Mouse (Mus musculus) kidney, adult 18-20 months (tissue): ENCODE data around the gene Tbc1d32.
A peak's percentile ranks its signal among the peaks of the same experiment; 100 is the strongest.

ENCODE experiments used
- DNase-seq: peaks from one replicate; pipeline ENCODE4 v3.0.0; 2021

Gene Tbc1d32

DNA sequence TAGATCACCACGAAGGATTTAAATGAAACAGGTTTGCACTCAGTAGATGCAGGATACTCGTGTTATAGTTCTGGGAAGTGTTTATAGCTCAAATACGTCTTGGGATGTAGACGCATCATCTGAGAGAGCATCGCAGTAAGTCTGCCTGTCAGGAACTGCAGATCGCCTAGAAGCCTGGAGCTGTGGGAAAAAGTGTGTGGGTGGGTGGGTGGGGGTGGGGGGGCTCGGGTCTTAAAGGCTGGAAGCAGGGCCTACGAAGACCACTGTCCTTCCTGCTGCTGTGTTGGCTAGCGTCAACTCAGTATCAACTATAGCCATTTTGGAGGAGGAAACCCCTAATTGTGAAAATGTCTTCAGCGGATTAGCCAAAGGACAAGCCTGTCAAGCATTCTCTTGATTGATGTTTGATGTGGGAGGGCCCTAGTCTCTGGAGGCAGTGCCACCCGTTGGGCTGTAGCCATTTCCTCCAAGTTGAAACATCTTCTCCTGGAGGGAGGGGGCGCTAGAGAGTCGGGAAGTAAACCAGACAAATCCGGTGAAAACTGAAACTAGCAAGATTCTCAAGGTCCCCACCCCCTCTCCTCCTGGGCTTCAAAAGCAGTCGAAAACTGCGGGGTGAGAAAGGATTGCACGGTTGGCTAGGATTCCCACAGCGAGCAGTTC is 122.0 kb downstream of the Tbc1d32 start, which contains the start of gene Msl3l2:
Msl3l2 (plus strand) TSS at position 585 of the 663 bp plus-strand sequence.
- peak; percentile 76 for DNase-seq

DNA sequence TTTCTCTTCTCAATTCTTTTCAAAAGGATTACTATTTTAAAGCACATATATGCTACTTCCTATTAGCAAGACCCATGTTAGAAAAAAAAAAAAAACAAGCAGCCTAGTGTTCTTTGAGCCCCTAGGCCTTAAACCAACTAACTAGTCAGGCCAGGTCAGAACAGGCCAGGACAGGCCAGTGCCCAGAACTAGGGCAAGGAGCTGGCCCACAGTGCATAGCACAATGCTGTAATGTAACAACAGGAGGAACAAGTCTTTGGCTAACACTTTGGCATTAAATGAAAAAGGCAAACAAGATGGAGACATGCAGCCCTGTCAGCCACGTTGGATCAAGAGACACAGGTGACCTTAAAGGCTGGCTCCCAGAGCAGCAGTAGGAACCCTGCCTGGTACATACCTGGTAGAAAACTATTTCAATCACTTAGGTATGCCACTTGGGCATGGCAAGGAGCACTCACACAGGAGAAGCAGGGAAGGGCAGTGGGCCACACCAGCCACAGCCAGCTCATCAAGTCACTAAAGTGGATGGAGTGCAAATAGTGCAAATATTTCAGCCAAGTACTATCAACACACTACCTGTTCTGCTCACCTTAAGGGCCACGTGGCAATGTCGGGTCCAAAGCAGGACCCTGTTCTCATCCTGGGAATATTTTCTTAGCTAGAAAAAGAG is 128.7 kb downstream of the Tbc1d32 start:
- no peak for DNase-seq

DNA sequence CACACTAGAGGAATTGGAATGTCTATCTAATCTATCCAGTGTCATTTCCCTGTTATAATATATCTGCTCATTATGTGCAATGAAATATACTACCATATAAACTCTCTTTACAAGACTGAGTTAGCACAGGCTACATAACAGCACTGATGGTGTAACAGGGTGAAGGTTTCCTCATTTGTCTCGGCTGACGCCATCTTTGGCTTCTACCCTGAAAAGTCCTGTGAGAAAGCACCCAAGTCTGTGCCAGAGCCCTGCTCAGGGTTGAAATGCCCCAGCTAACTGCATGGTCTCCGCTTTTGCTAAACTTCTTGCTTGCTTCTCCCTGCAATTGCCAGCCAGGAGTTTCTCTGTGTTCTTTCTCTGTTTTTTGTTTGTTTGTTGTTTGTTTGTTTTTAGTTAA is 129.4 kb downstream of the Tbc1d32 start:
- DNase-seq: no peak

DNA sequence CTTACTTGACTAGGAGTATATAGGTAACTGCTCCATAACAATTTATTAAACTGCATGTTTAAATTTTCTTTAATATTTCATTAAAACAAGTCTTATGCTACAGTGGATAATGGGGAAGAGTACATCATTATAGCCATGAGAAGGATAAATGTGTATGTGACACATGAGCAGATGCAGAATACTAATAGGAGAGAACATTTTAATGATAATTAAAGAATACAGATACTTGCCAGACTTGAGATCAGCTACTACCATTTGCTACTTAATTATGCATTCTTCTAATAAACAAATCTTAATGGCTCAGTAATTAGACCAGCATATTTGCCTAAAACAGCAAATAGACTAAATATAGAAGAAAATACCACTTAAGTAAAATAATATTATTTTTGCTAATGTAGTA is 131.7 kb downstream of the Tbc1d32 start:
- DNase-seq: no peak

DNA sequence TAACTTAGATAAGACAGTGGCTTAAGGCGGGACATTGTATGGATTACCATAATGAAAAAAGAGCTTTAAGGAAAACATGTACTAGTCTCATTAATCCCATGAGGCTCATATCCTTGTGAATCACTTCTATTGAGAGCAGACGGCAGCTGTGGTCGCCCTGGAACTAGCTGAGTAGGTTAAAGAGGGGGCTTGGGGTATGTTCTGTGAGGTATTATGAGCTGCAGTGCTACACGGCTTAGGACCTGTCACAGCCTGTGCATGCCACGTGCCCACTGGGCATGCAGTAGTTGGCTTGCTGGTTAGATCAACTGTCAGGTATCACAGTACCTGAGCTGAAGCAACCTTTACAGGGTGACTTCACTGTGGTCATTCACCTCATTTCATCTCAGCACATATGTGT is 133.9 kb downstream of the Tbc1d32 start:
- DNase-seq: no peak

DNA sequence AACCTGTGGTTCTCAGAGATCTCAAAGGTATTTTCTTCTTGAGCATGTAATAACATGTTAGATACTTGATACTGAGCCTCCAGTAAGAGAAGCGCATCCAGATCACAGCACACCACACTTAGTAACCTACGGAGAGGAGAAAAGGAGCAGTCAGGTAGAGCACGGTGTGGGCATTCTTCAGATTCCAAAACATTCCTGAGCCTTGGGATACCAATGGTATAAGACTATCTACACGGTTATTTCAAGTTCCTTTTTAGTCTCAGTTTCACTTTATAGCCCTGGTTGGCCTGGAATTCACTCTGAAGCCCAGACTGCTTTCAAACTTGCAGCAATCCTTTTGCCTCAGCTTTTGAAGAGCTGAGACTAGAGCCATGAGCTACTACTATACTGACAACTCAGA is 138.8 kb downstream of the Tbc1d32 start:
- DNase-seq: no peak

DNA sequence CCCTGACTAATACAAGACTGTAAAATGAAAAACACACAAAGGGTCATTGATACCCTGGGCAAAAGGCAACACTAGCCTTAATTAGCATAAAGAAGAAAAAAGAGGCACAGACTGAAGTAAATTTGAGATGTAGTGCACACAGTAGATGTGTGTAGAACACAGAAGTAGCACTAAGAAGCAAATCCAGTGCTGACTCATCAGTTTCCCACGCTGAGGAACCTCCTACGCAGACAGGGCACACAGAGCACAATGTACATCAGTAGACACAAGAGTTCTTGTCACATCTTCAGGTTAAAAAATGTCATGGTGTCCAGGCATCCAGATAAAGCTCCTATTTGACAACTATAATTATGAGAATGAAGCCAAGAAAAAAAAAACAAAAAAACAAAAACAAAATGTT is 165.7 kb downstream of the Tbc1d32 start:
- DNase-seq: no peak

DNA sequence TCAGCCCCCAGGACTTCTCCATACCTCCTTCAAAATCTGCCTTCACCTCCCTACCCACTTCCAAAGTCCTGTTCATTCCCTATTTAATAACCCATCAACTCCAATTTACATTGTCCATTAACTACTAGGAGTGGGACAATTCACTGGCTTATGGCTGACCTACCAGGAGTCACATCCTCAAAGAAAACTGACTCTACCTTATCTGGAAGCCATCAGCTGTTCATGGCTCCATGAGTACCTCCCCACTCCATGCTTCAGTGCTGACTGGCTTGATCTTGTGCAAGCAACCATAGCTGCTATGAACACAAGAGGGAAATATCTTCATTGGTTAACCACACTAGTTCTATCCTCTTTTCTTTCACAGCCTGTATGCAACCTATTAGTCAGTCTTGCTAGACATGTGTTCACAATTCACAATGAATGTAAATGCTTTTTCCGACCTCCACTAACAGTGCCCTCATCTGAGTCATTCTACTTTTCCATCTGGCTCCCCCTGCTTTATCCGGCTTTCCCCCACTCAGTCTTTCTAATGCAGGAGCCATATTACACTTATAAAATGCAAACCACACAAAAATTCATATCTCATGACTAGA is 167.2 kb downstream of the Tbc1d32 start:
- no peak for DNase-seq

DNA sequence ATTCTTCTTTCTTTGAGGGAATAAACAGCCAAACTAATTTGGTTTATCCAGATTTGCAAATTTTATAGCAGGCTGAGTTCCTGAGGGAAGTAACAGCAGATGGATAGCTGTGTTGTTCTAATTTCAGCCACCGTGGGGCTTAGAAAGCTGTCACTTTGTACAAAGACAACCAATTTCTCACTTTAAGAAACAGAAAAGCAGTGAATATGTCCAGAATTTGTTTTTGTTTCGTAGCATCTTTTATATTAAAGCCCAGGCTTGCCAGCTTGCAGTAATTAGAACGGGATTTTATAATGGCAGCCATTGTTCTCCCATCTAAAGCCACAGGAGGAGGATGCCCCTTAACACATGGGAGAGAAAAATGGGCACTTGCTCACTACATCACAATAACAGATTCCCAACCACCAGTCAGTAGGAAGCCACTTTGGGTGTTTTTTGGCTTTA is 169.5 kb downstream of the Tbc1d32 start:
- no peak for DNase-seq

DNA sequence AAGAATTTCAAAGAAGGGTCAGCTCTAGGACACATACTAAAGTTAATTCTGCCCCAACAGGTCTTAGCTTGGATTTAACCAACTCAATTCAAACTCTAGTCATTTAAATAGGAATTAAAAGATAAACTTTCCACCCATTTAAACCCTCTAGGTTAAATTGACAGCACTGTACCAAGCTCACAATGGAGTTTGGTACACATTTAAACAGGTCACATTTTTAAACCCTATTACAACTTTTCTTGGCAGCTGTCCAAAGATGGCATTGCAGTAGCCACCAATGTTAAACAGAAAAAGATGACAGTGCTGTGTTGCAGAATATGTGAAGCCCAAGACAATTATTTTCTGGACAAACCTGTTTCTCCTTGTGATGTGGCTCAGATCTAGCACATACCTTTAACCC is 203.1 kb downstream of the Tbc1d32 start:
- no peak for DNase-seq

- no peak for DNase-seq
Observed at GRCm38 (mm10) chr10:56024579-56024978, 203.9 kb downstream of the Tbc1d32 start.

GRCm38 (mm10) chr10:55979898-55980521 is 248.5 kb downstream of the Tbc1d32 start:
- peak; percentile 7 for DNase-seq

DNA sequence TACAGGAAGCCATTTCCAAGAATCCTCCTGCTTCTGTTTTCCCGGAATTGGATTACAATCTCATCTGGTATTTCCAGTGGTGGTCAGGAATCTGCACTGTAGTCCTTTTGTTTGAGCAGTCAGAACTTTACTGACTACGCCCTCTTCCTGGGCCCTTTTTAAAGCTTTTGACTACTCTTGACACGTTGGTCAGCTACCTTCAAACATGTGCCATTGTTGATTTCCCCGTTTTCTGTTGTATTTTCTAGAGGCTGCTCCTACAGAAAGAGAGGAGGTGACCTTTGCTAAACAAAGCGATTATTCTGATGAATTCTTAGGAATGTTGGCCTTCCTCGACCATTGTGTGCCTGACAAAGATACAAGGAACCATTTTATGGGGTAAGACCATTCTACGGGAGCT is 250.5 kb downstream of the Tbc1d32 start:
- DNase-seq: no peak
